Mouse (Mus musculus): ENCODE measurements around the gene Gm10256. TPM values are rescaled to one million over a fixed set of nuclear protein-coding genes. Genes with fewer than 3 reads are reported as not detected.
"Not testable (repeated sequence)": the region's sequence is repeated elsewhere in the genome, so short reads cannot be mapped to it uniquely, and the experiment has no call there.

Gene Gm10256
- not detected for total RNA-seq (2022)

DNA sequence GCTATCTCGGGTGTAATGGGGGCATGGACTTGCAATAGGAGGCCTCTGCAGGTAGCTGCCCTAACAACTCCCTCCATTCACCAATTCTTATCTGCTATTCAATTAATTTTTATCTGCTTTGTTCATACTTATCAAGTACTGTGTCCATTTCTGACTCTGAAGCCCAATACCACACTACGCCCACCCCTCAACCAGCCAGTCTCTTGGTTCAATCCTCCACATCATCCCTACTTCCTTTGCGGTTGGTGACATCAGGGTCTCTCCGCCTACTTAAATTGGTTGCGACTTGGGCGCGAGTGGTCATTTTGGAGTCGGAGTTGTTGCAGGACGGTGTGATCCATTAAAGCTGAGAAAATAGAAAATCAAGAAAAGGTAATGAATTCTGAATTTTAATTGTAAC is at the start of gene Gm10256, which contains the start of gene Rbmy:
Gene Gm10256, plus strand, starts transcription at position 320 of the 400 bp plus-strand sequence.
Gene Rbmy, plus strand, starts transcription at position 301 of the 400 bp plus-strand sequence.
- DNase-seq, result not testable (repeated sequence)

DNA sequence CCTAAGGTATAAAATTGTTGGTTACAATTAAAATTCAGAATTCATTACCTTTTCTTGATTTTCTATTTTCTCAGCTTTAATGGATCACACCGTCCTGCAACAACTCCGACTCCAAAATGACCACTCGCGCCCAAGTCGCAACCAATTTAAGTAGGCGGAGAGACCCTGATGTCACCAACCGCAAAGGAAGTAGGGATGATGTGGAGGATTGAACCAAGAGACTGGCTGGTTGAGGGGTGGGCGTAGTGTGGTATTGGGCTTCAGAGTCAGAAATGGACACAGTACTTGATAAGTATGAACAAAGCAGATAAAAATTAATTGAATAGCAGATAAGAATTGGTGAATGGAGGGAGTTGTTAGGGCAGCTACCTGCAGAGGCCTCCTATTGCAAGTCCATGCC is 34.4 kb upstream of the Gm10256 start, which contains the start of gene Gm4064:
Gene Gm4064, minus strand, starts transcription at position 101 of the 400 bp plus-strand sequence.
- not testable (repeated sequence) for DNase-seq

GRCm38 (mm10) chrY:2900689-2901088 is 70.2 kb downstream of the Gm10256 start, which contains the start of gene Gm10352:
Gm10352 (plus strand) TSS chrY:2900989.
- DNase-seq, result not testable (repeated sequence)

Other genes starting within 250 kb of the Gm10256 start
- gene H2al2c, start 231.6 kb upstream of the Gm10256 start, total RNA-seq (2022), result not detected
- gene Sry, start 167.0 kb upstream of the Gm10256 start, total RNA-seq (2022), result not detected
- gene H2al2b, start 110.0 kb upstream of the Gm10256 start, total RNA-seq (2022), result not detected
- not detected for gene Gm4064, start 34.5 kb upstream of the Gm10256 start, total RNA-seq (2022)
- not detected for gene Rbmy, start within 50 bp of the Gm10256 start, total RNA-seq (2022)
- not detected for gene Gm10352, start 70.3 kb downstream of the Gm10256 start, total RNA-seq (2022)
- gene Gm29289, start 101.9 kb downstream of the Gm10256 start, total RNA-seq (2022), result not detected

Measured in adrenal gland, adult 8-10 months (tissue).